Mouse (Mus musculus) liver, adult 2 months (tissue): Measurements from ENCODE around the gene Pim1.

ENCODE experiments used
- CTCF ChIP-seq: fragments of 200-500 bp; IDR thresholded peaks from 2 replicates; pipeline ENCODE4 v1.5.1; 2011; ENCODE audit warnings: low read depth, low read length, control low read depth
- POLR2A ChIP-seq: fragments of 200-500 bp; IDR thresholded peaks from 2 replicates; pipeline ENCODE4 v1.6.1; 2011; ENCODE audit warnings: low read length, control low read depth; ENCODE audit not compliant: insufficient read depth; ENCODE audit errors: extremely low read depth

- TF ChIP-seq POLR2A (no peak), CTCF (no peak)
Observed at GRCm38 (mm10) chr17:29541419-29541818, 50.9 kb downstream of the Pim1 start.
